23 mouse cellular contexts compared by ENCODE assay signal in genomic region chr17:69603596-69603995, GRCm38 (mm10).
A peak's percentile ranks its signal among the peaks of the same experiment; 100 is the strongest.
DNase-seq lines count a peak whose midpoint lies in the region; ATAC-seq lines count a peak whose summit lies in the region.
"Had no signal": no experiment of that assay in that cellular context is flagged by ENCODE, and none has a peak within 500 bp of the region (broad histone marks: within the 10 kb centered on the region; RNA-seq: fewer than 3 reads in every experiment).

No protein-coding gene starts in this region.

- H3K9ac ChIP-seq in midbrain, embryonic 13.5 days (replicated peaks) = no peak overlapping the region
- H3K9ac ChIP-seq: embryonic facial prominence, embryonic 12.5 days; embryonic facial prominence, embryonic 15.5 days; forebrain, embryonic 12.5 days; forebrain, embryonic 15.5 days; hindbrain, embryonic 12.5 days; hindbrain, embryonic 15.5 days had no signal

- H3K4me2 ChIP-seq in midbrain, embryonic 13.5 days (replicated peaks) = no peak overlapping the region
- H3K4me2 ChIP-seq: embryonic facial prominence, embryonic 12.5 days; embryonic facial prominence, embryonic 15.5 days; forebrain, embryonic 12.5 days; forebrain, embryonic 15.5 days; heart, embryonic 11.5 days; hindbrain, embryonic 12.5 days; hindbrain, embryonic 15.5 days had no signal

- no peaks in the 10 kb centered on the region for H3K27me3 ChIP-seq in midbrain, embryonic 13.5 days
- H3K27me3 ChIP-seq: embryonic facial prominence, embryonic 12.5 days; embryonic facial prominence, embryonic 15.5 days; forebrain, embryonic 12.5 days; forebrain, embryonic 15.5 days; hindbrain, embryonic 12.5 days; hindbrain, embryonic 15.5 days had no signal

- H3K4me1 ChIP-seq in midbrain, embryonic 13.5 days (replicated peaks) = no peaks in the 10 kb centered on the region
- H3K4me1 ChIP-seq: embryonic facial prominence, embryonic 12.5 days; embryonic facial prominence, embryonic 15.5 days; forebrain, embryonic 12.5 days; forebrain, embryonic 15.5 days; hindbrain, embryonic 12.5 days; hindbrain, embryonic 15.5 days had no signal

- no peak overlapping the region for H3K27ac ChIP-seq in midbrain, embryonic 13.5 days
- H3K27ac ChIP-seq: embryonic facial prominence, embryonic 12.5 days; embryonic facial prominence, embryonic 15.5 days; forebrain, embryonic 12.5 days; forebrain, embryonic 15.5 days; heart, adult 2 months; hindbrain, embryonic 12.5 days; hindbrain, embryonic 15.5 days had no signal

- H3K36me3 ChIP-seq in midbrain, embryonic 13.5 days = no peaks in the 10 kb centered on the region
- H3K36me3 ChIP-seq: embryonic facial prominence, embryonic 12.5 days; embryonic facial prominence, embryonic 15.5 days; forebrain, embryonic 12.5 days; forebrain, embryonic 15.5 days; hindbrain, embryonic 12.5 days; hindbrain, embryonic 15.5 days had no signal

- no peak overlapping the region for H3K4me3 ChIP-seq in midbrain, embryonic 13.5 days (replicated peaks)
- H3K4me3 ChIP-seq: embryonic facial prominence, embryonic 12.5 days; embryonic facial prominence, embryonic 15.5 days; forebrain, embryonic 12.5 days; forebrain, embryonic 15.5 days; heart, adult 2 months; hindbrain, embryonic 12.5 days; hindbrain, embryonic 15.5 days had no signal

- H3K9me3 ChIP-seq in midbrain, embryonic 13.5 days = no peaks in the 10 kb centered on the region
- H3K9me3 ChIP-seq: embryonic facial prominence, embryonic 12.5 days; embryonic facial prominence, embryonic 15.5 days; forebrain, embryonic 12.5 days; forebrain, embryonic 15.5 days; hindbrain, embryonic 12.5 days; hindbrain, embryonic 15.5 days had no signal

- DNase-seq in cerebellum, adult 8-10 months = no peak
- DNase-seq in cerebellum, adult 9-11 months = peak; percentile 7
- DNase-seq in cerebellum, adult 9-10 months = no peak
- peak; percentile 29 for DNase-seq in brain, adult 2 months (ENCODE audit: low read depth, low spot score)
- peak; percentile 32 to 59 for DNase-seq in cerebellum, postnatal 25 days
- DNase-seq in ovary, adult 18-20 months (ENCODE audit: low spot score) = no peak
- DNase-seq: adrenal gland, adult 8-10 months; adrenal gland, postnatal 25 days; gastrocnemius, postnatal 10 days; gastrocnemius, postnatal 36 days; heart, adult 2 months; kidney, adult 2 months had no signal

- 0 out of 2 replicates have a peak, but pooled peaks have one; percentile 36 for ATAC-seq in cerebellum, adult (ENCODE audit: insufficient number of reproducible peaks, low FRiP score, low TSS enrichment)
- ATAC-seq in midbrain, embryonic 13.5 days = no peak
- ATAC-seq: activated CD4-positive, CD25-positive, alpha-beta regulatory T cell, adult 4 months; forebrain, embryonic 15.5 days; intestine, postnatal 0 days had no signal

Comparison
In these comparisons a context has a peak if more than half of its experiments do, and no peak if none do; other contexts are left out.
1. DNase-seq: peak in cerebellum, adult 9-11 months (single experiment), brain, adult 2 months (single experiment) and cerebellum, postnatal 25 days (2 of 2); none in cerebellum, adult 8-10 months (single experiment), cerebellum, adult 9-10 months (single experiment) and ovary, adult 18-20 months (single experiment).